8 mouse cellular contexts compared by ENCODE assay signal in genomic region chr5:25528851-25529528, GRCm38 (mm10). TPM values are rescaled to one million over a fixed set of nuclear protein-coding genes. Genes with fewer than 3 reads are reported as not detected.
DNase-seq lines count a peak whose midpoint lies in the region; ATAC-seq and TF ChIP-seq lines count a peak whose summit lies in the region.

No protein-coding gene starts in this region.

- 0 out of 2 replicates have a peak, but pooled peaks cover 2% of the 10 kb centered on the region for H3K4me1 ChIP-seq in forebrain, embryonic 11.5 days (replicated peaks; ENCODE audit: control insufficient read depth, insufficient read depth, low read length)
- 0 out of 2 replicates have a peak, but pooled peaks cover 7% of the 10 kb centered on the region for H3K4me1 ChIP-seq in limb, embryonic 14.5 days (ENCODE audit: control insufficient read depth, insufficient read depth, low read length)
- H3K4me1 ChIP-seq in stomach, embryonic 15.5 days: peaks cover 13% of the 10 kb centered on the region; the same call in 1 of the 2 replicates

- peak overlapping the region; percentile 64 for H3K4me3 ChIP-seq in forebrain, embryonic 11.5 days (ENCODE audit: low read depth, low read length)
- peak overlapping the region; percentile 75 for H3K4me3 ChIP-seq in limb, embryonic 14.5 days (replicated peaks; ENCODE audit: low read length)
- H3K4me3 ChIP-seq in stomach, embryonic 15.5 days (replicated peaks): peak overlapping the region; percentile 80

- H3K36me3 ChIP-seq in forebrain, embryonic 11.5 days (ENCODE audit: control insufficient read depth, insufficient read depth, low read length): no peaks in the 10 kb centered on the region
- H3K36me3 ChIP-seq in limb, embryonic 14.5 days (ENCODE audit: control insufficient read depth, insufficient read depth, low read length): no peaks in the 10 kb centered on the region
- no peaks in the 10 kb centered on the region for H3K36me3 ChIP-seq in stomach, embryonic 15.5 days

- intact Hi-C loops in left cerebral cortex, postnatal 25 days (cut with DNase I): loop anchor here (1.0 to 2.0 kb wide), 2 partner anchors 30 to 82 kb away; no protein-coding TSS in a partner anchor

- H3K9me3 ChIP-seq in forebrain, embryonic 11.5 days (ENCODE audit: control insufficient read depth, low read length): no peaks in the 10 kb centered on the region
- H3K9me3 ChIP-seq in limb, embryonic 14.5 days (ENCODE audit: control insufficient read depth, low read length): no peaks in the 10 kb centered on the region
- no peaks in the 10 kb centered on the region for H3K9me3 ChIP-seq in stomach, embryonic 15.5 days

- peak overlapping the region; percentile 66 for H3K9ac ChIP-seq in forebrain, embryonic 11.5 days (ENCODE audit: low read length)
- peak overlapping the region; percentile 71 for H3K9ac ChIP-seq in limb, embryonic 14.5 days (ENCODE audit: low read depth, low read length, severe bottlenecking)
- peak overlapping the region; percentile 39; the same call in 1 of the 2 replicates for H3K9ac ChIP-seq in stomach, embryonic 15.5 days

- H3K4me2 ChIP-seq in forebrain, embryonic 11.5 days (ENCODE audit: low read depth, low read length, severe bottlenecking): peak overlapping the region; percentile 51
- peak overlapping the region; percentile 56 for H3K4me2 ChIP-seq in limb, embryonic 14.5 days (replicated peaks; ENCODE audit: low read depth, low read length, severe bottlenecking)
- peak overlapping the region; percentile 71 for H3K4me2 ChIP-seq in stomach, embryonic 15.5 days

- 0 out of 2 replicates have a peak overlapping the region, but pooled peaks have one; percentile 58 for H3K27ac ChIP-seq in forebrain, embryonic 11.5 days (ENCODE audit: low read depth, low read length)
- H3K27ac ChIP-seq in limb, embryonic 14.5 days (replicated peaks; ENCODE audit: low read depth, low read length): peak overlapping the region; percentile 70
- peak overlapping the region; percentile 93 for H3K27ac ChIP-seq in stomach, embryonic 15.5 days

- H3K27me3 ChIP-seq in forebrain, embryonic 11.5 days (ENCODE audit: control insufficient read depth, insufficient read depth, low read length): no peaks in the 10 kb centered on the region
- no peaks in the 10 kb centered on the region for H3K27me3 ChIP-seq in limb, embryonic 14.5 days (ENCODE audit: control insufficient read depth, insufficient read depth, low read length)
- no peaks in the 10 kb centered on the region for H3K27me3 ChIP-seq in stomach, embryonic 15.5 days (replicated peaks)

- peak; percentile 41; the same call in 1 of the 2 replicates for TF ChIP-seq POLR2A in limb, embryonic 14.5 days (IDR thresholded peaks at IDR 0.05; ENCODE audit: borderline replicate concordance, extremely low read depth, insufficient read depth, insufficient read length)

- peak; percentile 24 for DNase-seq in kidney, adult 9 months
- DNase-seq in kidney, postnatal 25 days: no peak
- DNase-seq in R1 (ENCODE audit: low read depth, low spot score): peak; percentile 65
- no peak for DNase-seq in forebrain, embryonic 11.5 days (ENCODE audit: low spot score)
- DNase-seq in limb, embryonic 14.5 days (ENCODE audit: low spot score): no peak
- DNase-seq in urinary bladder, postnatal 36 days (ENCODE audit: low spot score in 2 of 2): no peak
- DNase-seq in left cerebral cortex, postnatal 25 days (ENCODE audit: low spot score in 2 of 2): no peak

- WGBS in forebrain, embryonic 11.5 days: 10% methylated on average over 22 of the region's 22 CpGs
- 8% methylated on average over 22 of the region's 22 CpGs for WGBS in limb, embryonic 14.5 days
- WGBS in stomach, embryonic 15.5 days: 5% methylated on average over 22 of the region's 22 CpGs

- peak; percentile 47; the same call in 1 of the 2 replicates for ATAC-seq in forebrain, embryonic 11.5 days (replicated peaks; ENCODE audit: low FRiP score)
- peak; percentile 56 for ATAC-seq in limb, embryonic 14.5 days (ENCODE audit: low FRiP score, low read depth)
- peak; percentile 10; the same call in 1 of the 2 replicates for ATAC-seq in stomach, embryonic 15.5 days (ENCODE audit: insufficient read depth, low FRiP score, low read depth)

RNA-seq across cellular contexts. Expression of gene Cct8l1, which starts 13.1 kb away (rescaled TPM):
- polyA plus RNA-seq in forebrain, embryonic 11.5 days (2014; fragmentation: Nextera tagmentation; extraction: Ambion mirVana): not detected in 2 replicates
- polyA plus RNA-seq in limb, embryonic 14.5 days (2012; rRNA removed): 0.04 TPM in 1 of 2 replicates, not detected in the other
- polyA plus RNA-seq in limb, embryonic 14.5 days (2014; fragmentation: Nextera tagmentation; extraction: Ambion mirVana): 0.12 TPM in 1 of 2 replicates, not detected in the other
- polyA plus RNA-seq in stomach, embryonic 15.5 days (2015; fragmentation: Nextera tagmentation; extraction: Ambion mirVana): 0.09 TPM in 1 of 2 replicates, not detected in the other
- total RNA-seq in left cerebral cortex, postnatal 25 days (2021): under 1 TPM in 1 of 2 experiments, not detected in 1; 0.18 TPM

RNA-seq across cellular contexts. Expression of gene Kmt2c, which starts 30.4 kb away (rescaled TPM):
- polyA plus RNA-seq in forebrain, embryonic 11.5 days (2014; fragmentation: Nextera tagmentation; extraction: Ambion mirVana): 22.5 and 24.6 TPM in 2 replicates
- polyA plus RNA-seq in limb, embryonic 14.5 days (2012; rRNA removed): 26.5 and 30.4 TPM in 2 replicates
- polyA plus RNA-seq in limb, embryonic 14.5 days (2014; fragmentation: Nextera tagmentation; extraction: Ambion mirVana): 19.8 and 24.6 TPM in 2 replicates
- polyA plus RNA-seq in stomach, embryonic 15.5 days (2015; fragmentation: Nextera tagmentation; extraction: Ambion mirVana): 13.4 and 14.2 TPM in 2 replicates
- total RNA-seq in left cerebral cortex, postnatal 25 days (2021): 10 to 100 TPM; 62.3 to 71.7 TPM

Comparison
In these comparisons a context has a peak if more than half of its experiments do, and no peak if none do; other contexts are left out.
1. DNase-seq: peak in kidney, adult 9 months (single experiment) and R1 (single experiment); none in kidney, postnatal 25 days (0 of 2), forebrain, embryonic 11.5 days (single experiment), limb, embryonic 14.5 days (single experiment), urinary bladder, postnatal 36 days (0 of 2) and left cerebral cortex, postnatal 25 days (0 of 2).
2. Peak in every context shown above with its lines, with median percentiles within 50 percentile points of each other: ATAC-seq, H3K27ac ChIP-seq, H3K4me2 ChIP-seq, H3K4me3 ChIP-seq and H3K9ac ChIP-seq.